Mouse (Mus musculus) embryo, embryonic 11.5 days (tissue): Measurements from ENCODE around the gene S1pr5.
"Not testable (repeated sequence)": the region's sequence is repeated elsewhere in the genome, so short reads cannot be mapped to it uniquely, and the experiment has no call there.

Source experiments
- DNase-seq: peaks from one replicate; pipeline ENCODE4 v3.0.0-alpha.2; 2012; ENCODE audit warnings: low read depth, low spot score

The S1pr5 gene

DNA sequence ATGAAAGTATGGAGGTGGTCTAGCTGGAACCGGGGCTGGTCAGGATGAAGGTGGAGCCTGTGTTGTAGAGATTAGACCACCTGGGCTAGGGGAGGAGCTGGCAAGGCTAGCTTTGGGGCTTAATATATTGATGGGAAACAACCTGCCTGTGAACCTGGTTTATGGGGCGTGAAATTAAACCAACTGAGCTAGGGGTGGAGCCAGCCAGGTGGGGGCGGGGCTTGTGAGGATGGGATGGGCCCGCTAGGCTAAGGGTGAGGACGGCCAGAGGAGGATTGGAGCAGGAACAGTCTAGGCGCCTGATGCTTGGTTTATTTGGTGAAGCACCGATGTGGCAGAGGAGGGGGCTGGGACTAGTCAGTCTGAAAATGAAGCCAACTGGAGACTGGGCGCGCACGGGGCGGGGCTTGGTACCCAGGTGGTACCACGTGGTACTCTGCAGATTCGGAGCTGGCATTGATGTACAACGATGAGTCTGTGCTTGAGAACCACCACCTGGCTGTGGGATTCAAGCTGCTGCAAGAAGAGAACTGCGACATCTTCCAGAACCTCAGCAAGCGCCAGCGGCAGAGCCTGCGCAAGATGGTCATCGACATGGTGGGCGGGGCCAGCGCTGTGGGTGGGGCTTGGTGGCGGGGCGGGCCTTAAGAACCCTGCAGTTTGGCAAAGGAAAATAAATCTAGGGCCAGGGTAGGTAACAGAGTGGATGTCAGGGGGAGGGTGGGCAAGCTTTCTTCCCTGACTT is 43.5 kb downstream of the S1pr5 start:
- no peak for DNase-seq

DNA sequence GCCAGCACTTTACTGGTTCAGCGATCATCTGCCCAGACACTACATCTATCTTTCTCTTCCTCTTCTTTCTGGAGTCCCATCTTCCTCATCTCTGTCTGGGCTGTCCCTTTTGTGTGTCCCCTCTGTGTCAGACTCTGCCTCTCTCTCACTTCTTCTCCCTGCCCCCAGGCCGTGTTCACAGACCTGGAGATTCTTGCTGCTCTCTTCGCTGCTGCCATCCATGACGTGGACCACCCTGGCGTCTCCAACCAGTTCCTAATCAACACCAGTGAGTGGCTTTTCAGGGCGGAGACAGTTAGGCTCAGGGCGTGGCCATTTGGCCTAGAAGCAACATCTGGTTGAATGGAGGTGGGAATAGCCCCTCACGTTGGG is 44.1 kb downstream of the S1pr5 start:
- no peak for DNase-seq

DNA sequence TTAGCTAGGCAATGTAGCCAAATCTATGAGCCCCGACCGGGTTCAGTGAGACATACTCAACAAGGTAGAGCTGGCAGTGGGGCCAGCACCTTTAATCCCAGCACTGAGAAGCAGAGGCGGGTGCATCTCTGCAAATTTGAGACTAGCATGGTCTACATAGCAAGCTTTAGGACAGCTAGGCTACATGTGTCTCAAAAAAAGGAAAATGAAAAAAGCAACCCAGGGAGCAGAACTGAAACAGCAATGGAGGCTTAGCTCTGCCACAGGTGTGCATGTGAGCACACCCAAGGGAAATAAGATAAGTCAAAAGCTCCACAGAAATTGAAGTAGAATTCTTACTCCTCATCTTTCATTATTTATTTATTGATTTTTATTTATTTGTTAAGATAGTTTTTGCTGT is 49.3 kb downstream of the S1pr5 start:
- no peak for DNase-seq

DNA sequence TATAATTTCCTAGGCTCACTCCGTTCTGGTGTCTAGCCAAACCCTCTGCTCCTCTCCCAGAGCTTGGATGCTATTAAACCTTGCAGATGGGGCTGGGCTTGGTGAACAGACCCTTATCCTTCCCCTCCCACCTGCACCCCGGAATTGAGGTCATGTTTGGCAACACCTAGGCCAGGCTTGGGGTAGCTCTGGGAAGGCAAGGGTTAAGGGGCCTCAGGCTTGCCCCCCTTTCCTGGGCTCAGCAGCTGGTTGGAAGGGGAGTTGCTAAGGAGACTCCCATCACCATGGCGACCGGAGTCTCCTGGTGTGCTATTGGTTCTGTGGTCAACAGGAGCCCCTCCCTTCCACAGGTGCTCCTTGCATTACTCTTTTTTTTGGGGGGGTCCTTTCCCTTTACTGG is 50.3 kb downstream of the S1pr5 start:
- no peak for DNase-seq

DNA sequence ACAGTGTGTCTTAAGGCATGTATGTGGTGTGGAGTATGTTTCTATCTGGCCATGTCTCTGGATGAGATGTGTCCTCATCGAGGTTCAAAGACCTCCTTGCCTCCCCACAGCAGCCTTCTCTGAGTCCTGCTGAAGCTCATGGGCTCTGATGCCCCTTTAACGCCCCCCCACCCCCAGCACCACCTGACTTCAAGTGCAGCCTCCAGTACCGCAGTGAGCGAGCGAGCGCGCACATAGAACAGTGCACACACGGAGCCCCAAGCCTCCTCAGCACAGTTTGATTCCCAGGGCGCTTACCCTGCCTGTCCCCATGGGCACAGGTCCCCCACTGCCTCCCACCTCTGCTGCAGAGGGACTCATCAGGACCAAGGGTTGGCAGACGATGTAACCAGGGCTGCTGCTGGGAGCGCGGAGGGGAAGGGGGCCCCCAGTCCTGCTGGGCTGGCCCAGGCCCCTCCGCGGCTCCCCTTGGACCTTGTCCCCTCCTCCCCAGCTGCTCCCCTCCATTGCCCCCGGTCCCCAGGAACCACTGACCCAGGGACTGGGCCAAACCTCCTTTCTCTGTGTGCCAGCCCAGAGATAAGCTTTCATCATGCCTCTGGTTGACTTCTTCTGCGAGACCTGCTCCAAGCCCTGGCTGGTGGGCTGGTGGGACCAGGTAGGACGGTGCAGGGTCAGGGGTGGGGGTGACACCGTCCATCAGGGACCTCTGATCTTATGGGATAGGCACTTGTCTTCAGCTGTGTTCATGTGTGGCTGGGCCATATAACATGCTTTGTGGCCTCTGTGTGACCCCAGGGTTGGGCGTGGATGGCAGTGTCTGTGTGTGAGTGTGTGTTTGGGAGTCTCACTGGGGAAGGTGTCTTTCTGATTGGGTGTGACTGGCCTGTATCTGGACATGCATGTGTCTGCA is 51.5 kb downstream of the S1pr5 start:
- DNase-seq = no peak

DNA sequence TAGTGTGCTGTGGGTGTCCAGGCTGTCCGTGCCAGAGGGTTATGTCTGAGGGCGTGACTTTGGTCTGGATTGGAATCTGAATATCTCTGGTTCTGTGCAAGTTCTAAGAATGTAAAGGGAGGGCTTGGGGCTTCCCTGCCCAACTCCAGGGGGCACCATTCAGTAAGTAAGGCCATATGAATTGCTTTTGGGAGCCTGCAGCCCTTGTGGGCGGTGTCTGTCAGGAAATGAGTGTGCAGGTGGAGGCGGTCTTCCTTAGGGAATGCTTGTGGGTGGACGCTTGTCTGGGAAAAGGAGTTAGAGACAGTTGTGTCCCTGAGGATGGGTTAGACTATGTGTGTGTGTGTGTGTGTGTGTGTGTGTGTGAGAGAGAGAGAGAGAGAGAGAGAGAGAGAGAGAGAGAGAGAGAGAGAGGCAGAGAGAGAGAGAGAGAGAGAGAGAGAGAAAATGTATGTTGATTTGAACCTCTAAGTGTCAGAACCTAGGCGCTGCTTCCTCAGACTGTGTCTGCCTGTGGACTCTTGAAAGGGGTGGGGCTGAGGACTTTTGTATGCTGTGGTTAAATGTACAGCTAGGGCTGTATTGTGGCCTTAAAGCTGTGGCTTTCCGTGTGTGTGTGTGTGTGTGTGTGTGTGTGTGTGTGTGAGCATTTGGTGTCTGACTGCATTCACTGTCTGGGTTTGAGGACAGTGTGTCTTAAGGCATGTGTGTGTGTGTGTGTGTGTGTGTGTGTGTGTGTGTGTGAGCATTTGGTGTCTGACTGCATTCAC is 52.3 kb downstream of the S1pr5 start:
- not testable (repeated sequence) for DNase-seq

DNA sequence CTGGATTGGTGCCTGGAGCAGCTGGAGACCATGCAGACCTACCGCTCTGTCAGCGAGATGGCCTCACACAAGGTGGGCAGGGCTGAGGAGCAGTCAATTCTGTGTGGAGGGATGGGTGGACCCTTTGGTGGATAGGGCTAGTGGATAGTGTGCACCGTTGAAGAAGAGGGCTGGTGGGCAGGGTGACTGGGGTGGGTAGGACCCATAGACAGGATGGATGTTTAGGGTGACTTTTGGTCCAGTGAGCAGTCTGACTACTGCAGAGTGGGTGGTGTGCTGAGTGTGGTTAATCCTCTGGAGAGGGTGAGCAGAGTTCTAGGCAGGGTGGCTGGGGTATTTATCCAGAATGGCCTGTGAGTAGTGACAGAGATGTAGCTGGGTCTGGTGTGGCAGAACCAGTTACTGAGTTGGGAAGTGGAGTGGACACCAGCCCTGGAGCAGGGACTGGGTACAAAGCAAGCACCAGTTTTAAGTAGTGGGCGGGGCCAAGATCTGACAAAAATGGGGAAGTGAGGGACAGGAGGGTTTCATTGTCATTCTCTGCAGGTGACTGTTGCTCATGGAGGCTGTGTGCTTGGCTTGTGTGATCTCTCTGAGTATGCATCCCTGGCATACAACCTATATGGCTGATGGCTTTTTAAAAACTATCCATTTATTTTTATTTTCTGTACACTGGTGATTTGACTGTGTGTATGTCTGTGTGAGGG is 53.3 kb downstream of the S1pr5 start:
- DNase-seq = no peak

DNA sequence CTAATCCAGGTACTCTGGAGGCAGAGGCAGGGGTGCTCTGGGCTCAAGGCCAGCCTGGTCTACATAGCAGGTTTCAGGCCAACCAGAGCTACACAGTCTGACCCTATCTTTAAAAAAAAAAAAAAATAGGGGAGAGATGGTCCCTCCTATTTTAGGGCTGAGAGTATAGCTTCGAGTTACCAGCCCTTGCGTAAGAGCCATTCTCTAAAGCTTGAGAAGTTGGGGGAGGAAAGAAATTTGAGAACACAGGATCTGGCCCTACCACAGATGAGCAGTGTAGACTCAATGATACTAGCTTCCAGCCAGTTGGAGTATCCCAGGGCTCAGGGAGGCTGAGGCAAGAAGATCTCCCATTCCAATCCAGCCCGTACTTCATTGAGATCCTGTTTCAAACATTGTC is 54.5 kb downstream of the S1pr5 start:
- DNase-seq = no peak
